Mouse (Mus musculus): ENCODE results near the gene Osbpl9.

DNA sequence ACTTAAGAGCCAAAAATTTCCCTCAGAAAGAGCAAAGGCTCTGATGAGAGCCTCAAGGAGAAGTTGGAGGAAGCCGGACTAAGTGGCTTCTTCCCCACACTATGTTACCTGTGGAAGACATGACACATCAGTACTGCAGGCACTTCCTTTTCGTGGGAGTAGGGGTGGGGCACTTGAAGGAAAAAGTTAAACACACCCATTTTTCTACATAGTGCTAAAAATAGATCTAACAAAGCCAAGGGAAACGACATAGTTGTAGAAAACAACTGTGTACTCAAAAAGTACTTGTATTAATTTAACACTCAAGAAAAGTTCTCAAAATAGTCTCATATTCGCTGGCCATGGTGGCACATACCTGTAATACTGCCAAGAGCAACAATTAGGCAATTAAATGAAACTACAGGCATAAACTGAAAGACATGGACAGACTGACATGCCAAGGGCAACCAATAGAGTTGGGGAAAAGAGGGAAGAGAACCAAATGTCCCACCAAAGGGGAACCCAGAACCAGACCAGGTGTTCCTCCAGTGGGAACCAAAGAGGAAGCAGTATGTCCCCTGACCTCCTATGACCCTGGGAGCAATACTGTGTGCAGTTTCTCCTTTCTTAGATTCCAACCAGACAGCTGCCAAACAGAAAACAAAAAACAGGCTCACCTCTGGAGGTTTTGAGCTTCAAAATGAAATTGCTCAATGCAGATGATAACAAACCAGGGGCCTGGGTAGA lies 79.1 kb downstream of the Osbpl9 start:
- TF ChIP-seq CTCF (IDR thresholded peaks at IDR 0.05; ENCODE audit: extremely low read depth, insufficient read depth, insufficient read length, insufficient replicate concordance) = no peak
- no peak for TF ChIP-seq POLR2A (IDR thresholded peaks at IDR 0.05; ENCODE audit: low read depth, low read length)

All from spleen, adult 2 months (tissue).